7 mouse cellular contexts compared by ENCODE assay signal in the genomic region with DNA sequence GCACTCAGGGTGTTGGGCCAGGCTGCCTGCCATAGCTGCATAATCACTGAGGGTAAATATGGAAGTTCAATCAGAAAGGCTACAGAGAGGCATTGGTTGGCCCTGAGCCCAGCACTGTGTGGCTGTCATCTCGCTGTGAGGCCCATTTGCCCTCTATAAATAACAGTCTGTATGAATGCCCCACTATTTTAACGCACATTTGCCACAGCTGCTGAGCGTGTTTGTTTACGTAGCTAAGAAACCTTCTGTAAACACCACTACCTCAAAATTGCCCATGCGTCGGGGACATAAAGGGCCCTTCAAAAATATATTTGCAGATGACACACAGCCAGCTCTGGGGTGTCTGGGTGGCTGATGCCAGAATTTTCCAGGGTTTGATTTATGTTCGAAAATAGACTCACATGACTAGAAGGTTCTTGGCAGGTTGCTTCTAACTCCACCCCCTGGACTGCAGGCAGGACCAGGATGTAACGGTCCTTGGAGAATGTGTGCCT.
DNase-seq lines count a peak whose midpoint lies in the region; ATAC-seq lines count a peak whose summit lies in the region.

No protein-coding gene starts in this region.

- H3K27ac ChIP-seq in neural tube, embryonic 13.5 days (replicated peaks), result no peak overlapping the region
- H3K27ac ChIP-seq in neural tube, embryonic 15.5 days (replicated peaks), result no peak overlapping the region
- H3K27ac ChIP-seq in embryonic facial prominence, embryonic 15.5 days (replicated peaks), result peak overlapping the region; percentile 36
- H3K27ac ChIP-seq in heart, embryonic 15.5 days, result peak overlapping the region; percentile 95

- no peaks in the 10 kb centered on the region for H3K36me3 ChIP-seq in neural tube, embryonic 13.5 days
- H3K36me3 ChIP-seq in neural tube, embryonic 15.5 days, result no peaks in the 10 kb centered on the region
- H3K36me3 ChIP-seq in embryonic facial prominence, embryonic 15.5 days, result no peaks in the 10 kb centered on the region
- H3K36me3 ChIP-seq in heart, embryonic 15.5 days, result no peaks in the 10 kb centered on the region

- peaks cover 6% of the 10 kb centered on the region for H3K4me1 ChIP-seq in neural tube, embryonic 13.5 days (replicated peaks)
- H3K4me1 ChIP-seq in neural tube, embryonic 15.5 days, result peaks cover 4% of the 10 kb centered on the region; the same call in 1 of the 2 replicates
- peaks cover 12% of the 10 kb centered on the region; the same call in 1 of the 2 replicates for H3K4me1 ChIP-seq in embryonic facial prominence, embryonic 15.5 days
- peaks cover 24% of the 10 kb centered on the region for H3K4me1 ChIP-seq in heart, embryonic 15.5 days (replicated peaks)

- peaks cover under 1% of the 10 kb centered on the region; the same call in 1 of the 2 replicates for H3K9me3 ChIP-seq in neural tube, embryonic 13.5 days
- H3K9me3 ChIP-seq in neural tube, embryonic 15.5 days (replicated peaks), result no peaks in the 10 kb centered on the region
- H3K9me3 ChIP-seq in embryonic facial prominence, embryonic 15.5 days (replicated peaks), result 0 out of 2 replicates have a peak, but pooled peaks cover 2% of the 10 kb centered on the region
- H3K9me3 ChIP-seq in heart, embryonic 15.5 days (replicated peaks), result no peaks in the 10 kb centered on the region

- H3K4me2 ChIP-seq in neural tube, embryonic 13.5 days, result no peak overlapping the region
- no peak overlapping the region for H3K4me2 ChIP-seq in neural tube, embryonic 15.5 days
- no peak overlapping the region for H3K4me2 ChIP-seq in embryonic facial prominence, embryonic 15.5 days (replicated peaks)
- H3K4me2 ChIP-seq in heart, embryonic 15.5 days, result peak overlapping the region; percentile 39

- WGBS in neural tube, embryonic 13.5 days, result 51% methylated on average over 8 of the region's 8 CpGs
- 47% methylated on average over 8 of the region's 8 CpGs for WGBS in neural tube, embryonic 15.5 days
- 31% methylated on average over 8 of the region's 8 CpGs for WGBS in embryonic facial prominence, embryonic 15.5 days
- WGBS in heart, embryonic 15.5 days, result 28% methylated on average over 8 of the region's 8 CpGs

- no peak overlapping the region for H3K4me3 ChIP-seq in neural tube, embryonic 13.5 days
- no peak overlapping the region for H3K4me3 ChIP-seq in neural tube, embryonic 15.5 days (replicated peaks)
- no peak overlapping the region for H3K4me3 ChIP-seq in embryonic facial prominence, embryonic 15.5 days (replicated peaks)
- no peak overlapping the region for H3K4me3 ChIP-seq in heart, embryonic 15.5 days

- ATAC-seq in neural tube, embryonic 13.5 days (ENCODE audit: low read depth), result 0 out of 2 replicates have a peak, but pooled peaks have one; percentile 32
- ATAC-seq in neural tube, embryonic 15.5 days (ENCODE audit: low FRiP score), result no peak
- peak; percentile 86 for ATAC-seq in embryonic facial prominence, embryonic 15.5 days (ENCODE audit: insufficient number of reproducible peaks, low FRiP score, low TSS enrichment, low read depth)
- ATAC-seq in heart, embryonic 15.5 days (replicated peaks; ENCODE audit: insufficient number of reproducible peaks, insufficient read depth, low FRiP score, low read depth), result peak; percentile 92
- ATAC-seq in erythroid progenitor cell, adult 5-6 weeks (replicated peaks; ENCODE audit: low FRiP score, poor library complexity, severe bottlenecking), result no peak

- peak; percentile 9 for DNase-seq in lung, postnatal 36 days
- no peak for DNase-seq in kidney, postnatal 25 days

- no peaks in the 10 kb centered on the region for H3K27me3 ChIP-seq in neural tube, embryonic 13.5 days
- no peaks in the 10 kb centered on the region for H3K27me3 ChIP-seq in neural tube, embryonic 15.5 days (replicated peaks)
- no peaks in the 10 kb centered on the region for H3K27me3 ChIP-seq in embryonic facial prominence, embryonic 15.5 days
- no peaks in the 10 kb centered on the region for H3K27me3 ChIP-seq in heart, embryonic 15.5 days

- H3K9ac ChIP-seq in neural tube, embryonic 13.5 days, result no peak overlapping the region
- H3K9ac ChIP-seq in neural tube, embryonic 15.5 days (replicated peaks), result no peak overlapping the region
- no peak overlapping the region for H3K9ac ChIP-seq in embryonic facial prominence, embryonic 15.5 days
- no peak overlapping the region for H3K9ac ChIP-seq in heart, embryonic 15.5 days

Comparison
In these comparisons a context has a peak if more than half of its experiments do, and no peak if none do; other contexts are left out.
1. ATAC-seq: peak in neural tube, embryonic 13.5 days (single experiment), embryonic facial prominence, embryonic 15.5 days (single experiment) and heart, embryonic 15.5 days (single experiment); none in neural tube, embryonic 15.5 days (single experiment) and erythroid progenitor cell, adult 5-6 weeks (single experiment).
2. H3K27ac ChIP-seq: peak in embryonic facial prominence, embryonic 15.5 days (single experiment) and heart, embryonic 15.5 days (single experiment); none in neural tube, embryonic 13.5 days (single experiment) and neural tube, embryonic 15.5 days (single experiment).